Mouse (Mus musculus): ENCODE results near the gene Gm13277.
A peak's percentile ranks its signal among the peaks of the same experiment; 100 is the strongest.
"Not testable (repeated sequence)": the region's sequence is repeated elsewhere in the genome, so short reads cannot be mapped to it uniquely, and the experiment has no call there.

Gene Gm13277

DNA sequence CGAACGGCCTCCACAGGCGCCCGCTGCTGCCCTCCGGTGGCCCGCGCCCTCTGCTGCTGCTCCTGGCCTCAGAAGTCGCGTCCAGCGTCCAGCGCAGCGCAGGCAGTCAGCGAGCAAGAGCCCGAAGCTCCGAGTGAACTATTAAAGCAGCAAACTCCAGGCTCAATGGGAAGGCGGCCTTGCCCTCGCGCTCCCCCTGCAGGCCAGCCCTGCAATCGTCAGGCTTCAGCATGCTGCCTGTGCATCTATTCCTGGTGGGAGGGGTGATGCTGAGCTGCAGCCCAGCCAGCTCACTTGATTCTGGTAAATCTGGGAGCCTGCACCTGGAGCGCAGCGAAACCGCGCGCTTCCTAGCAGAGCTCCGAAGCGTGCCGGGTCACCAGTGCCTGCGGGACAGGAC lies at the start of gene Gm13277:
Gene Gm13277, plus strand, starts transcription at position 231 of the 400 bp plus-strand sequence.
- DNase-seq = peak; percentile 63

GRCm38 (mm10) chr4:88739036-88739435 lies 49.4 kb upstream of the Gm13277 start:
- no peak for DNase-seq

DNA sequence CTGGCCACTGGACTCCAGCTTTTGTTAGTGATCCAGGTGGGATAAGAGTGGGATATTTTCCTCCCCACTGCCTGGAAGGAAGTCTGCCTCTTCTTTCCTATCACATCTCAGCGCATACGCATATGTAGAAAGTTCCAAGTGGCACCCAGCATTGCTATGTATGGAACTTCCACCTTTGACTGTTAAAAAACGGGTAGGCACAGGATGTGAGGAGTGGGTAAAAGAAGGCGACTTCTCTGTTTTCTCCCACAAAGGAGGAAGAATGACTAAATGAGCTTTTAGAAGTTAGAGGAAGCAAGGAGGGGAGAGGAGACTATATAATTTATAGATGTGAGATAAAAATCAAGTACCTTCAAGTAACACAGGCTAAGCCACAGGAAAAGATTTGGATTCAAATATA lies 47.0 kb upstream of the Gm13277 start:
- no peak for DNase-seq

DNA sequence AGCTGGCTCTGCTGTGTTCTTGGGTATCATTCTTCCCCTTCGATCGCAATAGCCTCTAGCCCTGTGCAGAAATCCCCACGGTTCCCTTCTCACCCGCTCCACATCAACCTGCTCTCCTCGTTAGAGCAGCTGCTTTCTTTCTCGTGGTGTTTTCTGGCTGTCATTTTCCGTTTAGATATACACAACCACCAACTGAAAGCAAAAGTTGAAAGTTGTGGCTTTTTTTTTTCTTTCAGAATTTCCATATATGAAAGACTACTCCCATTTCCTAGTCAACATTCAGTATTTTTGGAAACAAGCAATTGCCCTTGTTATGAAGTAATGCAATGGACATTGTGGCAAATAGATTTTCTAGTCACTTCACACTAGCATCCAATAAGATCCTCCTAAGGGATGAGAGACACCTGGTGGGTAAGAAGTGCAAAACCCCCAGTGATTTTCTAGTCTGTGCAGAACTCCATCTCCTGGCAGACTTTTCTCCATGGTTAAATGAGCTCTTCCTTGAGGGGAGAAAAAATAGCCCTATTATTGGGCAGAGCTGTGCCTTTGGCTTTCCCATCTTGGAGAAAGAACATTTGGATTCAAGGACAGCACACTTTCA lies 45.6 kb upstream of the Gm13277 start:
- DNase-seq = no peak

DNA sequence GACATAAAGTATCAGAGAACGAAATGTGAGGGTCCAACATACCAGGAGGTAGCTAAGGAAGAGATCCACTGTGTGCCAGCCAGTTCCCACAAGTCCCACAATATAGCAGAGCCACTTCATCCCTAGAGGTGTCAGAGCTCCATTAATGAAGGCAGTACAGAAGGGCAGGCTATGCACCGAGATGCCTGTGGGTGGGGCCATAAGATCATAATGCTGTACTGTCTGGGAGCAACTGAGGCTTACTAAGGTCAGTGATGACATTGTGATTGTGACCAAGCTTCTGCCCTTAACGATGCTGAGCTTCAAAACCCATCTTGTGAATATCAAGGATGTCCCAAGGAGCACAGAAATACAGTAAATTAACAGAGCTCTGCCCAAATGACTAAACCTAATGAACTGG lies 44.2 kb upstream of the Gm13277 start:
- DNase-seq = no peak

DNA sequence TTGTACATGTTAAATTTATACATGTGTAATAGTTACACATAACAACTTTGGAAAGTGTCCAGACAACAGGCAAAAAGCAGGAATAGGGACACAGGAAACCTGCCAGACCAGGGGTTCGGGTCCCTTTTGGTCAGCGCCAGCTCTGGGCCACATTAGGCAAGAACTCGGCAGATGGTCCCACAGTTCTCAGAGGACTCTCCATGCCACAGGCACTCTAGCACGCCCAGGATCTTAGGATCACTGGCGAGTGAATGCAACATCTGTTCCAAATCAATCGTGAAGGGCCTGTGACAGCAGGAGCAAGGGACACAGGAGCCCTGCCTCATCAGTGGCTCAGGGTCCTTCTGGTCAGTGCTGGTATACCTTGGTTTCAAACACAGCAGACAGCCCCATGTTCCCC lies 38.5 kb upstream of the Gm13277 start:
- no peak for DNase-seq

- DNase-seq = peak; percentile 80
Measured at GRCm38 (mm10) chr4:88754818-88755340, 33.6 kb upstream of the Gm13277 start, which contains the start of gene Gm13271. Gene Gm13271 (plus strand): TSS chr4:88754868.

- DNase-seq = not testable (repeated sequence)
Measured at GRCm38 (mm10) chr4:88756581-88757513, 31.6 kb upstream of the Gm13277 start.

- peak; percentile 97 for DNase-seq
Measured at GRCm38 (mm10) chr4:88757628-88758031, 30.8 kb upstream of the Gm13277 start.

DNA sequence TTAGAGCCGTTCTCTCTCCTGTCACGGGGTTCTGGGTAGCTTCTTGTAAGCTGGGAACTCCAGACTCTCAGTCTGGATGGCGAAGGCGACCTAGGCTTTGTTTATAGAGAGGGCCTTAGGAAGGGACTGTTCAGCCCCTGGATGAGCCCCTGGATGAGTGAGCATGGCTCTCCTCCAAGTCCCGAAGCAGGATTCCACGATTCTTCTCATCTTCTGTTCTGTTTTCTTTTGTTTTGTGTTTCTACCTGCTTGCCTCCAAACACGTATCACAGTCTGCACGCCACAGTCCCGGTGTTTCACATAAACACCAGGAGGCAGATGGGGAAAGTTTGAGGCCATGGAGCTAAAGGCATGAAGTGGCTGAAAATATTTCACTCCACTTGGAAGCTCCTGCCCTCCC lies 29.7 kb upstream of the Gm13277 start:
- peak; percentile 30 for DNase-seq

DNA sequence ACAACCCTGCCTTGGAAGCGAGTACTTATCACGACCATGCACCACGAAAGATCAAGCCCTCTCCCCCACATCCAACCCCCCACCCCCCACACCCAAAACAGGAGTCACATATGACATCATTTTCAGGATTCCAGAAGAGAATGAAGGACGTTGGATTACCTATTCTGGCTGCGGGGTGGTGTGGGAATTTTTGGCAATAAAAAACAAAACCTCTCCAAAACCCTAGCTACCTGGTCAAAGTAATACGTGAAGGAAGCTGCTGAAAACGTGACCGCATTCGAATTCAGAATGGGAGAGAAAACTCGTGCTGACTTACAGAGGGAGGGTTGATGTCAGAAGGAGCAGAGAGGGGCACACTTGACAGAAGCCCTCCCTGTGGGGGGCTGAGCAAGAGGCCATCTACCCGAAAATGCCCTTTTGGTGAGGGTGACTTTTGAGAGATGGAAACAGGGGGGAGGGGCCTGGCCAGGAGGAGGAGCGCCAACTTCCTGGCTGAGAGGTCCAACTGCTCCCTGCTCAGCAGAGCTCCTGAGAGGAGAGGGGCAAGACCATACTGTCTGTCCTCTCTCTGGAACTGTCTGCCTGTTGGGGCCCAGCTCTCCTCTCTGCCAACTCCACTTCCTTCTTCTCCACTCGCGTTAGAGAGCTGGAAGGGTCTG lies 28.7 kb upstream of the Gm13277 start, which contains the start of gene Gm13283:
Gene Gm13283, plus strand, starts transcription at position 510 of the 659 bp plus-strand sequence.
- peak; percentile 64 for DNase-seq

GRCm38 (mm10) chr4:88760431-88760830 lies 28.0 kb upstream of the Gm13277 start:
- peak; percentile 66 for DNase-seq

DNA sequence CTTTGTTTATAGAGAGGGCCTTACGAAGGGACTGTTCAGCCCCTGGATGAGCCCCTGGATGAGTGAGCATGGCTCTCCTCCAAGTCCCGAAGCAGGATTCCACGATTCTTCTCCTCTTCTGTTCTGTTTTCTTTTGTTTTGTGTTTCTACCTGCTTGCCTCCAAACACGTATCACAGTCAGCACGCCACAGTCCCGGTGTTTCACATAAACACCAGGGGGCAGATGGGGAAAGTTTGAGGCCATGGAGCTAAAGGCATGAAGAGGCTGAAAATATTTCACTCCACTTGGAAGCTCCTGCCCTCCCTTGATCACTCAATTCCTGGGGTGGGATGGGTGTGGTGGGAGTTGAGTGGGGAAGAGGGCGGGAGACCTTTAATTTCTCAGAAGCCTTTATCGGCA lies 26.7 kb upstream of the Gm13277 start:
- DNase-seq = peak; percentile 83

DNA sequence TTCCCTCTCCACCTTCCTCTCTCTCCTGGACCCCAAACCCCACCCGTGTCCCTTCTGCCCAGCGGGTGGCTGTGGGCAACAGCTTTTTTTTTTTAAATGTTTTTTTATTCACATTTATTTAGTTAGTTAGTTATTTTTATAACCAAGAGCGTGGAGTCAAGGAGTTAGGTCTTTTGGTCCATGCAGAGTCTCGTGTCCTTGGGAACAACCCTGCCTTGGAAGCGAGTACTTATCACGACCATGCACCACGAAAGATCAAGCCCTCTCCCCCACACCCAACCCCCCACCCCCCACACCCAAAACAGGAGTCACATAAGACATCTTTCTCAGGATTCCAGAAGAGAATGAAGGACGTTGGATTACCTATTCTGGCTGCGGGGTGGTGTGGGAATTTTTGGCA lies 26.1 kb upstream of the Gm13277 start:
- DNase-seq = peak; percentile 33

DNA sequence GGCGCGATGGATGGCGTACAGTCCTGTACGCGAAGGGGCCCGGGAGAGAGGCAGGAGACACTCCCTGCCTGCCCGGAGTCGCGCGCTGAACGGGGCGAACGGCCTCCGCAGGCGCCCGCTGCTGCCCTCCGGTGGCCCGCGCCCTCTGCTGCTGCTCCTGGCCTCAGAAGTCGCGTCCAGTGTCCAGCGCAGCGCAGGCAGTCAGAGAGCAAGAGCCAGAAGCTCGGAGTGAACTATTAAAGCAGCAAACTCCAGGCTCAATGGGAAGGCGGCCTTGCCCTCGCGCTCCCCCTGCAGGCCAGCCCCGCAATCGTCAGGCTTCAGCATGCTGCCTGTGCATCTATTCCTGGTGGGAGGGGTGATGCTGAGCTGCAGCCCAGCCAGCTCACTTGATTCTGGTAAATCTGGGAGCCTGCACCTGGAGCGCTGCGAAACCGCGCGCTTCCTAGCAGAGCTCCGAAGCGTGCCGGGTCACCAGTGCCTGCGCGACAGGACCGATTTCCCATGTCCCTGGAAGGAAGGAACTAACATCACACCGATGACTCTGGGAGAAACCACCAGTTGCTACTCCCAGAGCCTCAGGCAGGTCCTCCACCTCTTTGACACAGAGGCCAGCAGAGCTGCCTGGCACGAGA lies 24.9 kb upstream of the Gm13277 start:
- DNase-seq = peak; percentile 37

DNA sequence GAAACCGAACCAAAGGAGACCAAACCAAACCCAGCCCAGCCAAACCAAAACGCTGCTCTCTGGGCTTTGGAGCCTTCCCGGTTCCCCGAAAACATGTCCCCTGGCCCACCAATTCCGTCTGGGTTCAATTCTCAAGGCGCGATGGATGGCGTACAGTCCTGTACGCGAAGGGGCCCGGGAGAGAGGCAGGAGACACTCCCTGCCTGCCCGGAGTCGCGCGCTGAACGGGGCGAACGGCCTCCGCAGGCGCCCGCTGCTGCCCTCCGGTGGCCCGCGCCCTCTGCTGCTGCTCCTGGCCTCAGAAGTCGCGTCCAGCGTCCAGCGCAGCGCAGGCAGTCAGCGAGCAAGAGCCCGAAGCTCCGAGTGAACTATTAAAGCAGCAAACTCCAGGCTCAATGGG lies 14.9 kb upstream of the Gm13277 start, which contains the start of gene Gm13290:
Gene Gm13290, plus strand, starts transcription at position 301 of the 400 bp plus-strand sequence.
- DNase-seq = not testable (repeated sequence)

- DNase-seq = not testable (repeated sequence)
Measured at GRCm38 (mm10) chr4:88776622-88777021, 11.8 kb upstream of the Gm13277 start, which contains the start of gene Gm13289. Gene Gm13289 (plus strand): TSS chr4:88776922.

- DNase-seq = not testable (repeated sequence)
Measured at GRCm38 (mm10) chr4:88779550-88779949, 8.9 kb upstream of the Gm13277 start, which contains the start of gene Gm13272. Gene Gm13272 (plus strand): TSS chr4:88779850.

GRCm38 (mm10) chr4:88780320-88780719 lies 8.1 kb upstream of the Gm13277 start:
- DNase-seq = not testable (repeated sequence)

DNA sequence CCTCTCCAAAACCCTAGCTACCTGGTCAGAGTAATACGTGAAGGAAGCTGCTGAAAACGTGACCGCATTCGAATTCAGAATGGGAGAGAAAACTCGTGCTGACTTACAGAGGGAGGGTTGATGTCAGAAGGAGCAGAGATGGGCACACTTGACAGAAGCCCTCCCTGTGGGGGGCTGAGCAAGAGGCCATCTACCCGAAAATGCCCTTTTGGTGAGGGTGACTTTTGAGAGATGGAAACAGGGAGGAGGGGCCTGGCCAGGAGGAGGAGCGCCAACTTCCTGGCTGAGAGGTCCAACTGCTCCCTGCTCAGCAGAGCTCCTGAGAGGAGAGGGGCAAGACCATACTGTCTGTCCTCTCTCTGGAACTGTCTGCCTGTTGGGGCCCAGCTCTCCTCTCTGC lies 6.6 kb upstream of the Gm13277 start, which contains the start of gene Ifnz:
Gene Ifnz, plus strand, starts transcription at position 301 of the 400 bp plus-strand sequence.
- not testable (repeated sequence) for DNase-seq

DNA sequence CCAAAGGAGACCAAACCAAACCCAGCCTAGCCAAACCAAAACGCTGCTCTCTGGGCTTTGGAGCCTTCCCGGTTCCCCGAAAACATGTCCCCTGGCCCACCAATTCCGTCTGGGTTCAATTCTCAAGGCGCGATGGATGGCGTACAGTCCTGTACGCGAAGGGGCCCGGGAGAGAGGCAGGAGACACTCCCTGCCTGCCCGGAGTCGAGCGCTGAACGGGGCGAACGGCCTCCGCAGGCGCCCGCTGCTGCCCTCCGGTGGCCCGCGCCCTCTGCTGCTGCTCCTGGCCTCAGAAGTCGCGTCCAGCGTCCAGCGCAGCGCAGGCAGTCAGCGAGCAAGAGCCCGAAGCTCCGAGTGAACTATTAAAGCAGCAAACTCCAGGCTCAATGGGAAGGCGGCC lies 6.1 kb upstream of the Gm13277 start:
- not testable (repeated sequence) for DNase-seq

GRCm38 (mm10) chr4:88785409-88785808 lies 3.0 kb upstream of the Gm13277 start, which contains the start of gene Gm13276:
Gene Gm13276 (plus strand): TSS chr4:88785709.
- DNase-seq = not testable (repeated sequence)

Measured in cerebellum, adult 8-10 months (tissue).